Mouse (Mus musculus) neural tube, embryonic 15.5 days (tissue): Measurements from ENCODE around the gene Pigm. TPM values are rescaled to one million over a fixed set of nuclear protein-coding genes. Genes with fewer than 3 reads are reported as not detected.

Source experiments
- polyA plus RNA-seq: library from polyadenylated mRNA; unstranded; fragments of >200 nt; fragmentation: Nextera tagmentation; extraction: Ambion mirVana; gene quantifications from 2 replicates; pipeline ENCODE4 v1.2.1, GENCODE M21; 2015

The Pigm gene
- polyA plus RNA-seq, 1 experiment from 2014 or later = 3.7 TPM

Other genes with a start within 250 kb of the Pigm start
- gene Pex19, start 249.8 kb upstream of the Pigm start, polyA plus RNA-seq = 154 and 162 TPM in 2 replicates
- 84.5 and 93.4 TPM in 2 replicates for gene Dcaf8, start 228.5 kb upstream of the Pigm start, polyA plus RNA-seq
- gene Pea15a, start 169.7 kb upstream of the Pigm start, polyA plus RNA-seq = 378 and 415 TPM in 2 replicates
- gene Casq1, start 156.7 kb upstream of the Pigm start, polyA plus RNA-seq = 3.8 and 4.0 TPM in 2 replicates
- 0.05 TPM in 1 of 2 replicates, not detected in the other for gene Atp1a4, start 118.1 kb upstream of the Pigm start, polyA plus RNA-seq
- gene Igsf8, start 114.9 kb upstream of the Pigm start, polyA plus RNA-seq = 70.9 and 71.3 TPM in 2 replicates
- gene Atp1a2, start 78.5 kb upstream of the Pigm start, polyA plus RNA-seq = 57.9 and 63.1 TPM in 2 replicates
- 2.5 and 3.2 TPM in 2 replicates for gene Kcnj9, start 47.2 kb upstream of the Pigm start, polyA plus RNA-seq
- gene Kcnj10, start 35.3 kb upstream of the Pigm start, polyA plus RNA-seq = 2.3 and 2.5 TPM in 2 replicates
- 0.36 and 0.38 TPM in 2 replicates for gene Slamf9, start 98.8 kb downstream of the Pigm start, polyA plus RNA-seq
- gene Igsf9, start 105.2 kb downstream of the Pigm start, polyA plus RNA-seq = 38.9 TPM in 2 replicates
- gene Tagln2, start 123.5 kb downstream of the Pigm start, polyA plus RNA-seq = 140 and 198 TPM in 2 replicates
- gene Cfap45, start 144.3 kb downstream of the Pigm start, polyA plus RNA-seq = 3.8 and 4.3 TPM in 2 replicates
- gene Vsig8, start 179.4 kb downstream of the Pigm start, polyA plus RNA-seq = 1.4 and 1.9 TPM in 2 replicates
- gene Slamf8, start 214.0 kb downstream of the Pigm start, polyA plus RNA-seq = 0.33 TPM in 1 of 2 replicates, not detected in the other
- gene Fcrl6, start 226.0 kb downstream of the Pigm start, polyA plus RNA-seq = 0.22 and 0.27 TPM in 2 replicates